Mouse (Mus musculus): ENCODE data around the gene Rhbdf2.

DNA sequence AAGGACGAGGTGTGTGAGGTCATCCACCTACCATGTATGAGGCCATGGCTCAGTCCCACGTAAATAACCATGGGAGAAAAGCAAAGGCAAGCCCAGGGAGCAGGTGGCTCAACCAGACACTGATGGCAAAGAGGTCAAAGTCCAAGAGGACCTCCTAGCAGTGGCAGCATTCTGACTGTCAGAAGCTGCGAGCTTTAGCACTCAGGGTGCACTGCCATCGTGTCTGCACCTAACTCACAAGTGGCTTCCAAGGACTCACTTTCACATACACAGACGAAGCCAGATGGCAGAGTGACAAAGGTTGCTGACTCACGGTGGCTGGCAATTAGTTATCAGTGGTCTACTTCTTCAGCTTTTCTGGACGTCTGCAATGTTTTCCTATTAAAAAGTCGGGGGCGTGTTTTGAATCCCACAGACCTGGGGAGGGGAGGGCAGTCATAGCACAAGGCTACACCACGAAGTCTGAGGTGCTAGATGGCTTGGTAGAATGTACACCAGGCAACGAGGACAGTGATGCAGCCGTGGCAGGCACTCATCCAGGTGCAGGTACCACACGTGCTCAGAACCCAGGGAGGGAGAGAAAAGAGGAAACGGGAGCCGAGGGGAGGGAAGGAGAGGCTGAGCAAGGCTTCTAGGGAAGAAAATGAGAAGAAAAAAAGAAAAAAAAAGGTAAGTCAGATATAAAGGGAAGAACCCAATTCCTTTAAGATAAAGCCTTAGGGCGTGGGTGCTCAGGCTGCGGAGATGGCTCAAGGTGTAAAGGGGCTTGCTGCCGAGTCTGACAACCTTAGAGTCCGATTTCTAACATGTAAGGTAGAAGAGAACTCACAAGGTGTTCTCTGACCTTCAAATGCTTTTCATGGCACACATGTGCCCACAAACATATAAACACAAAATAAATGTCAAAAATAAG, 54.8 kb downstream of the Rhbdf2 start:
- TF ChIP-seq CTCF (IDR thresholded peaks at IDR 0.05; ENCODE audit: insufficient read depth, low read depth, low read length): no peak
- TF ChIP-seq POLR2A (IDR thresholded peaks at IDR 0.05; ENCODE audit: insufficient read depth, low read depth, low read length): no peak

Data from olfactory bulb, adult 2 months (tissue).